Mouse (Mus musculus) G1E (cell line): ENCODE results near the gene St3gal2.

Experiments
- CTCF ChIP-seq: IDR thresholded peaks from 2 replicates; pipeline ENCODE4 v1.5.1; 2012; ENCODE audit warnings: low read depth, low read length, inconsistent platforms, mixed read lengths
- POLR2AphosphoS5 ChIP-seq: IDR thresholded peaks from 2 replicates; pipeline ENCODE4 v1.6.1; 2012; ENCODE audit warnings: low read depth, low read length, inconsistent platforms; ENCODE audit not compliant: insufficient replicate concordance

DNA sequence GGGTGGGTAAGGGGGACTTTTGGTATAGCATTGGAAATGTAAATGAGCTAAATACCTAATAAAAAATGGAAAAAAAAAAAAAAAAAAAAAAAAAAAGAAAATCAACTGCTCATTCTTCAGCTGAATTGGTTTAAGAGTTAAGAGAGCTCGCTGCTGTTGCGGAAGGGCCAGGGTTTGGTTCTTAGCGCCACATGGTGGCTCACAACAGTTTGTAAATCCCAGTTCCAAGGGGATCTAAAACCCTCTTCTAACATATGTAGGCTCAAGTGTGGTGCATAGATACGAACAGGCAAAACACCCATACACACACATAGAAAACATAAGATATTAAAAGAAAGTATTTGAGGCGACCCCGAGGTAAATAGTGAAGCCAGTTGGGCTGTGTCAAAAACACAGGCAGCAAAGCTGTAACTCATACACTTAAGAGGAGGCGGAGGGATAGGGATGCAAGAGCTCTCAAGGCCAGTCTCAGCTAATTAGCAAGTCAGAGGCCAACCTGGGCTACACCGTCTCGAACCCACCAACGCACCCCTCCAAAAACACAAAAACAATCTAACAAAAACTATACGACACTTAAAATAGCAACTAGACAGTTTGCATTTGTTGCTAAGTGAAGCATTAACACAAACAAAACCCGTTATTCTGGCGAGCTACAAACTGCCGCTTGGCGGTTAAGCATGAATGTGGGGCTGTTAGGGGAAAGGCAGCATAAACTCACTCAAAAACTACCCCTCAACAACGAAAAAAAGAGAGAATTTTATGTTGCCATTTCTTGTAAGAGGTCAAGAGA, 77.1 kb downstream of the St3gal2 start:
- TF ChIP-seq CTCF (no peak), POLR2AphosphoS5 (no peak)
